Mouse (Mus musculus): ENCODE measurements around the gene Slc25a22.

The Slc25a22 gene

GRCm38 (mm10) chr7:141434464-141434863 is 3.2 kb downstream of the Slc25a22 start:
- peak; percentile 56 to 59 for DNase-seq

- DNase-seq: no peak
Observed at GRCm38 (mm10) chr7:141433517-141434400, 3.9 kb downstream of the Slc25a22 start.

- DNase-seq: peak; percentile 80 to 87
Observed at GRCm38 (mm10) chr7:141432741-141433516, 4.8 kb downstream of the Slc25a22 start.

GRCm38 (mm10) chr7:141432186-141432611 is 5.5 kb downstream of the Slc25a22 start:
- DNase-seq: peak; percentile 71 to 73

GRCm38 (mm10) chr7:141431434-141432185 is 6.1 kb downstream of the Slc25a22 start:
- DNase-seq: no peak

GRCm38 (mm10) chr7:141430585-141431240 is 7.0 kb downstream of the Slc25a22 start:
- no peak for DNase-seq

GRCm38 (mm10) chr7:141429840-141430584 is 7.7 kb downstream of the Slc25a22 start:
- DNase-seq: no peak

- peak; percentile 61 to 76 for DNase-seq
Observed at GRCm38 (mm10) chr7:141429310-141429709, 8.4 kb downstream of the Slc25a22 start, which contains the start of gene Cend1. Gene Cend1, minus strand, starts transcription at chr7:141429491.

- DNase-seq: no peak
Observed at GRCm38 (mm10) chr7:141428701-141429100, 9.0 kb downstream of the Slc25a22 start.

- no peak for DNase-seq
Observed at GRCm38 (mm10) chr7:141426948-141427730, 10.6 kb downstream of the Slc25a22 start.

GRCm38 (mm10) chr7:141423811-141424210 is 13.9 kb downstream of the Slc25a22 start:
- DNase-seq: no peak

GRCm38 (mm10) chr7:141420030-141420702 is 17.5 kb downstream of the Slc25a22 start:
- DNase-seq: no peak

- DNase-seq: peak in 1 of 2 experiments; percentile 78
Observed at GRCm38 (mm10) chr7:141418970-141419369, 18.7 kb downstream of the Slc25a22 start.

GRCm38 (mm10) chr7:141417731-141418681 is 19.7 kb downstream of the Slc25a22 start:
- no peak for DNase-seq

- no peak for DNase-seq
Observed at GRCm38 (mm10) chr7:141416144-141416841, 21.4 kb downstream of the Slc25a22 start.

- peak; percentile 100 for DNase-seq
Observed at GRCm38 (mm10) chr7:141413809-141414584, 23.7 kb downstream of the Slc25a22 start, which contains the start of gene Gatd1. Gene Gatd1, minus strand, starts transcription at chr7:141414136.

- peak in 1 of 2 experiments; percentile 34 for DNase-seq
Observed at GRCm38 (mm10) chr7:141413331-141413730, 24.4 kb downstream of the Slc25a22 start.

Data from kidney, postnatal 36 days (tissue).